Mouse (Mus musculus): ENCODE results near the gene Kcne3. TPM values are rescaled to one million over a fixed set of nuclear protein-coding genes. Genes with fewer than 3 reads are reported as not detected.

The Kcne3 gene
- total RNA-seq, 2 experiments from 2014 or later = 0.54 to 1.2 TPM

GRCm38 (mm10) chr7:100203616-100204015 is 27.3 kb downstream of the Kcne3 start:
- H3K27ac ChIP-seq = no peak overlapping the region
- H3K4me3 ChIP-seq = no peak overlapping the region
- no peak for DNase-seq (ENCODE audit: low spot score in 2 of 2)
- no peak for TF ChIP-seq CTCF (conservative IDR thresholded peaks at IDR 0.05)

- no peak for TF ChIP-seq CTCF (conservative IDR thresholded peaks at IDR 0.05)
- H3K4me3 ChIP-seq = no peak overlapping the region
- no peak overlapping the region for H3K27ac ChIP-seq
- DNase-seq (ENCODE audit: low spot score in 2 of 2) = no peak
Observed at GRCm38 (mm10) chr7:100204871-100205270, 28.6 kb downstream of the Kcne3 start.

DNA sequence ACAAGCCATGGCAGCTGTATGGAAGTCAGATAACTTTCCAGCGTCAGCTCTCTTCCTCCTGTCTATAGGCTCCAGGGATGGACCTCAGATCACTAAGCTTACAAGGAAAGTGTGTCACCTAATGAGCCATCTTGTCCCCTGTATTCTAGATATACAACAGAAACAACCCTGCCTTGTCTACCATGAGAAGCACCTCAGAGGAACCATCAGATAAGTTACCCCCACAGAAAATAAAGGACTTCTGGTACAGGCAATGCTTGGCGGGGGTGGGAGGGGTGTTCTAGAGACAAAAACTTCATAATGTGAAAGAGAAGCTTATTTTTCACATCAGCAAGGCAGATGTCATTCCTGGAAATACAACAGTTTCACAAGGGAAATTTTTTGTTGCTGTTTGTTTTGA is 29.8 kb downstream of the Kcne3 start:
- H3K4me3 ChIP-seq = no peak overlapping the region
- TF ChIP-seq CTCF (conservative IDR thresholded peaks at IDR 0.05) = no peak
- H3K27ac ChIP-seq = no peak overlapping the region
- DNase-seq (ENCODE audit: low spot score in 2 of 2) = no peak

DNA sequence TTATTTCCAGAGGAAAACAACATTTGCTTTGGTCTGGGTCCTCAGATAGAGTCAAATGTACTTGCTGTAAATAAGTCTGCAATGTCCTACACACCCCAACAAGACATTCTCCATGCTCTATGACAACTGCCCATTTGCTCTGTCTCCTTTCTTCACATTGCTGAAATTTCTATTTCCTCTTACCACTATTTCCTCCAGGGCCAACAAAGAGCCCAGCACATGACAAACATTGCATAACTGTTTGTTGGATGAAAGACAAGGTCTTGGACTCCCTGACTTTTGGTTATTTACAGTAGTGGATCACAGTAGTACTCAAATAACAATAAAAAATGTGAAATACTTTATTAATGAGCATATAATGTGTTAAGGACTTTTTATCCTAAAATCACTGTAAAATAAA is 31.6 kb downstream of the Kcne3 start:
- no peak overlapping the region for H3K4me3 ChIP-seq
- no peak overlapping the region for H3K27ac ChIP-seq
- no peak for DNase-seq (ENCODE audit: low spot score in 2 of 2)
- TF ChIP-seq CTCF (conservative IDR thresholded peaks at IDR 0.05) = no peak

DNA sequence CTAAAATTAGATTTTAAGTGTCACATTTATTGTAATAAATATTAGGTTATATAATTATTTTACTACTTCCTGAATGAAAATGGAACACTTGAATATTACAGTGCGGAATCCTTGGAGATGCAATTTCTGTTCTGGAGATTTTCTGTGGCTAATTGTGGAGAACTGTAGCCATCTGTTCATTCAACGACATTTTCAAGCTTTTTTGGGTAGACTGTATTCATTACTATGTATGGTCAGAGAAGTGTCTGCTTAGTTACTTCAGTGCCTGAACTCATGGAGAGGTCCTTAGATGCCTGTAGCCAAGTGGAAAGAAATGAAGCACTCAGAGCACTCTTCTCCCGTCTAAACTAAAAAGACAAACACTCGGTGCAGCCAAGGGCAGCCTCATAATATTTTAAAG is 38.0 kb downstream of the Kcne3 start:
- DNase-seq (ENCODE audit: low spot score in 2 of 2) = no peak
- peak overlapping the region; percentile 85; the same call in 1 of the 2 replicates for H3K27ac ChIP-seq
- no peak for TF ChIP-seq CTCF (conservative IDR thresholded peaks at IDR 0.05)

GRCm38 (mm10) chr7:100215116-100215732 is 38.9 kb downstream of the Kcne3 start:
- peak overlapping the region; percentile 85 for H3K27ac ChIP-seq

More for the DNA sequence above, 38.0 kb downstream of the Kcne3 start:
- H3K4me3 ChIP-seq = no peak overlapping the region

DNA sequence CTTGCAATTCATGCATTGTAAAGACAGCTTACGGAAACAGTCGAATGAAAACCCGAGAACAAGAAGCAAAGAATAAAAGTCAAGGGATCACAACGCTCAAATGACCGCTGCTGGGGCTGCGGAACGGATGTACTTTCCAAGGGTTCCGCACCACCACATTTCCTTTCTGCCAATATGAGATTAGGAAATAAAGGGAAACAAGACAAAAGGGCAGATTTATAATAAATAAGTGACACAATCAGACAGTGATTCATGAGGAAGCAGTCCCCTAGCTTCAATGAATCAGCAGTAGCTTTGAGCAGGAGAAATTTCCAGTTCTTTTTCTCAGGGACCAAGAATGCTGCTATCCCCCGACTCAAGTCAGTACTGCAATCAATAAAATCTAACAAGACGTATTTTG is 39.7 kb downstream of the Kcne3 start:
- no peak overlapping the region for H3K4me3 ChIP-seq
- H3K27ac ChIP-seq = peak overlapping the region; percentile 85
- TF ChIP-seq CTCF (conservative IDR thresholded peaks at IDR 0.05) = peak; percentile 33
- no peak for DNase-seq (ENCODE audit: low spot score in 2 of 2)

More at GRCm38 (mm10) chr7:100215116-100215732, 38.9 kb downstream of the Kcne3 start:
- H3K4me3 ChIP-seq = no peak overlapping the region
- TF ChIP-seq CTCF (conservative IDR thresholded peaks at IDR 0.05) = no peak
- no peak for DNase-seq (ENCODE audit: low spot score in 2 of 2)

DNA sequence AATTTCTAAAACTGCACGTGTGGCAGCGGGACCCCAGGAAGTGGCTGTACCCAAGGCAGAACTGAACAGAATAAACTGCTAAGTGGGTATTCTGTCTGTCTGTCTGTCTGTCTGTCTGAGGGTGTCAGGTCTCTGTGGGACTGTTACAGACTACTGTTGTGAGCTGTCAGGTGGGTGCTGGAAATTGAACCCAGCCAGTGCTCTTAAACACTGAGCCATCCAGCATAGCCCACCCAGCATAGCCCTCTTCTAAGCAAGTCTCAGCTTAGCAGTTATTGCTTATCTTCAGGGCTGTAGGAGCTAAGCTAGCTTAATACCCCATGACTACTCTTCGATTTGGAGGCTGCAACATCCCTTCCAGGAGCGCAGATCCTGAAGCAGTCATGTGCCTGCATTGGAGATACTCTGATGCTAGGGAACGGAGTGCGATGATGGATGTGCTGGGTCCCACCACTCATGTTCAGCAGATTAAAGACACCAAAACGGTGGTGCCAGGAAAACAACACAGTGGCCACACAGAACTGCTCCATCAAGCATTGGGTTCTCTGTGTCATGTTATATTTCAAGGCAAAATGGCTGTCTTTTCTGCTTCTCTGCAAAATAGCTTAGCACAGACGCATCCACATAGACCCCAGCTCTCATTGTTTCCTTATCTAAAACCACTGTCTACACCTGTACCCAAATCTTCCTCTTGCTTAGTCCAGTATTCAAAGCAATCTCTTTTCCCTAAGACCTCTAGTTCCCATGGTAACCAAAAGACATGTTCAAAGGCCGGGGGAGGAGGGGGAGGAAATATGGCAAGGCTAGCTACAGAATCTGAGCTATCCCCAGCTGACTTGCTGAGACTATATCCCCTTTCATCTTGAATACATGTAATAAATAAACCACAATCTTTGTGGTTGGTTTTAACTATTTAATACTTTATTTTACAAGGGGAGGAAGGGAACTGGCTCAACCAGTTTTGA is 40.6 kb downstream of the Kcne3 start:
- peak overlapping the region; percentile 85 for H3K27ac ChIP-seq
- no peak for TF ChIP-seq CTCF (conservative IDR thresholded peaks at IDR 0.05)
- no peak overlapping the region for H3K4me3 ChIP-seq
- peak in 1 of 2 experiments; percentile 32 for DNase-seq (ENCODE audit: low spot score in 2 of 2)

DNA sequence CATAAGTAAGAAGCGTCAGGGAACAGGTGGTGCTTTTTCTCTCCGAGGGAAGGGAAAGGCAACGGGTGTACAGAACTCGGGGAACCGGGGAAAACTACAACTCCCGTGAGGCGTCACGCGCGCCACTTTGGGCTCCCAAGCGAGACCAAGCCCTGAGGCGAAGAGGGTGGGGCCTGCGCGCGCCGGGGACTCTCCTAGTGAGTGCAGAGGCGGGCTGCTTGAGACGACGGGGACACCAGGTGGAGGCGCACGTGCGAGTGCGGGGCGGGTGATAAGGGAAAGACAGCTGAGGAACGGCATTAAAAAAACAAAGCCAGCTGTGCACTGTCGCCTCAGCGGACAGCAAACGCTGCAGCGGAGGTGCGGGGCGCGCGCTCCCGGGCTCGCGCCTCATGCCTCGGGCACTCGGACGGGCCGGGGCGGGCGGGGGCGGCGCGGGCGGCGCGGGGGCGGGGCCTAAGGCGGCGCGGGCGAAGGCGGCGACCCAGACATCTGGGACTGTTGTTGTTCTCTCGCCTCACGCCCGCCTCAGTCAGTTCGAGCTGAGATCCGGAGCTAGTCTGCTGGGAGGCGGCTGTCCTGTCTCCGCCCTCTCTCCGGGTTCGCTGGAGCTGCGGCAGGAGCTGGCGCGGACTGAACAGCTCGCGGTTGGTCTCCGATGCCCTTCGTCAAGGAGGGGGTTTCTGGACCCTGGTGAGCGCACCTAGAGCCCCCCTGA is 51.0 kb downstream of the Kcne3 start, which contains the start of gene Pgm2l1:
Gene Pgm2l1 (plus strand): TSS at position 237 of the 718 bp plus-strand sequence.
- Histone ChIP-seq H3K4me3 (peak within 1 kb of the TSS; percentile 94), H3K27ac (peak within 1 kb of the TSS; percentile 94)
- no peak for TF ChIP-seq CTCF (conservative IDR thresholded peaks at IDR 0.05)
- DNase-seq (ENCODE audit: low spot score in 2 of 2) = peak; percentile 97

DNA sequence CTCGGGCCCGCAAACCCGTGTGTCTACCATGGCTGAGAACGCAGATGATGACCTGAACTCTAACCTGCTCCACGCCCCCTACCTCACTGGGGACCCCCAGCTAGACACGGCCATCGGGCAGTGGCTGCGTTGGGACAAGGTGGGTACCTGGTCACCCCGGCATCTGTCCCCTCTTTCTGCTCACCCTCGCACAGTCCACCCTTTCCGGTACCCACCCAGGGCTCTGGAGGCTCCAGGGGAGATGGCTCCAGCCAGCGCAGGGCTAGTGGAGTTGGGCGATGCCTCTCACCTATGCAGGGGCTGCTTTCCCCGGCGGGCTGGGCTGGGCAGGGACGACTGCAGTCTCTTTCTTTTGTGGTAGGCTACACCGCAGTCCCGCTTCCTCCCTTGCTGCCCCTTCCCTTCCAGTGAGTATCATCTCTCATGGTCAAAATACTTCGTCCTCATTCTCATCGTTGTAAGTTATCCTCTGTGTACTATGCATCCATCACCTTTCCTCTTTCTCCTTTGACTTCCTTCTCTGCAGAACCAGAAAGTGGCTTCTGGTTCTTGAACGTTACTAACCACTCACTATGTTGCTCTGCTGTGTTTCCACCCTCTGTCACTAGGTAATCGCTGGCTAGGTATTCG is 51.7 kb downstream of the Kcne3 start:
- peak overlapping the region; percentile 94 for H3K4me3 ChIP-seq
- H3K27ac ChIP-seq = peak overlapping the region; percentile 94
- peak in 1 of 2 experiments; percentile 26 for DNase-seq (ENCODE audit: low spot score in 2 of 2)
- peak; percentile 25; the same call in 1 of the 2 replicates for TF ChIP-seq CTCF (conservative IDR thresholded peaks at IDR 0.05)

DNA sequence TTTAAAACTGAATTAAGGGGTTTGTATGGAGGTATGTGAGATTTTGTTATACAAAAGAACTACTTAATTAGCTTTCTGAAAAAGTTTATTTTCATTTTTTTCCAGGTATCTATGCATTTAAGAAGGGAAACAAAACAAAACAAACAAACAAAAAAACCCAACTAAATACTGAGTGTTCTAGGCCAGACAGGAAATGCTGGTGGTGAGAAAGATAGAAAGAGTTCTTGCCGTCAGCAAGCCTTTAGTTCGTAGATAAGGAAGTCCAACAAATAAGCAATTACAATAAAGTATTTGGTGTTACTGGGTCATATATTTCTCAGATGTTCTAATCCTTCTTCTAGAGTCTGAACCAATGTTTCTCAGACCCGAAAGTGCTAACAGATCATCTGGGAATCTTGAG is 52.7 kb downstream of the Kcne3 start:
- peak overlapping the region; percentile 94 for H3K4me3 ChIP-seq
- DNase-seq (ENCODE audit: low spot score in 2 of 2) = no peak
- no peak for TF ChIP-seq CTCF (conservative IDR thresholded peaks at IDR 0.05)
- H3K27ac ChIP-seq = peak overlapping the region; percentile 94

- TF ChIP-seq CTCF (conservative IDR thresholded peaks at IDR 0.05) = no peak
- Histone ChIP-seq H3K27ac (no peak overlapping the region), H3K4me3 (peak overlapping the region; percentile 19; the same call in 1 of the 2 replicates)
- no peak for DNase-seq (ENCODE audit: low spot score in 2 of 2)
Observed at GRCm38 (mm10) chr7:100230646-100231045, 54.3 kb downstream of the Kcne3 start.
